Mouse (Mus musculus): Measurements from ENCODE around the gene Endog.

DNA sequence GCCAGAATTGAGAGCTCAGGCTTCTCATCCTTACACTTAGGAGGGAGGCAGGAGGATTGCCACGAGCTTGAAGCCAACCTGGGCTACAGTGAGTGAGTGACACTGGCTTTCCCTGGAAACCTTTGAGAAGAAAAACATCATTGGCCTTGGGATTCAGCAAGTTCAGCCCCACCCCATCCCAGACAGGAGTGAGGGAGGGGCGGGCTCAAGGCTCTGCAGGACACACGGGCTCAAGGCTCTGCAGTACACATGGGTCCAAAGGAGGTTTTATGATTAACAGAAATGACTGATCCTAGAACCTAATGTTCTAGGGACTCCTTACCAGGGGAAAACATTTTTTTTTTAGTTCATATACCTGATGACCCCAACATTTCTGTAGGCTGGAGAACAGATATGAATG, 12.4 kb downstream of the Endog start:
- TF ChIP-seq CTCF (IDR thresholded peaks at IDR 0.05; ENCODE audit: low read depth, low read length): no peak
- no peak for TF ChIP-seq POLR2AphosphoS5 (IDR thresholded peaks at IDR 0.05; ENCODE audit: insufficient replicate concordance, low read depth, low read length)
- TF ChIP-seq GATA1 (IDR thresholded peaks at IDR 0.05; ENCODE audit: borderline replicate concordance, low read length): no peak
- no peak for TF ChIP-seq TAL1 (conservative IDR thresholded peaks at IDR 0.05; ENCODE audit: low read depth, low read length)
- no peak for TF ChIP-seq GATA2 (IDR thresholded peaks at IDR 0.05; ENCODE audit: borderline replicate concordance, low read depth, low read length)

Measured in G1E (cell line).